Mouse (Mus musculus) liver, embryonic 12.5 days (tissue): ENCODE data around the gene Hdac11. TPM values are rescaled to one million over a fixed set of nuclear protein-coding genes. Genes with fewer than 3 reads are reported as not detected.

Source experiments
- ATAC-seq: fragments of 200-750 bp; cut with Nextera tagmentation; 2 replicates; pipeline ENCODE4 v1.8.0; 2017; ENCODE audit warnings: moderate number of reproducible peaks, mild to moderate bottlenecking, moderate library complexity
- H3K27ac ChIP-seq: fragments of 300-500 bp; sonication (generic); 2 replicates; pipeline ENCODE4 v1.5.1; 2016; ENCODE audit warnings: mild to moderate bottlenecking
- H3K27me3 ChIP-seq: fragments of 300-500 bp; sonication (generic); replicated peaks from 2 replicates; pipeline ENCODE4 v1.6.1; 2016; ENCODE audit warnings: mild to moderate bottlenecking, moderate library complexity
- H3K36me3 ChIP-seq: fragments of 300-500 bp; sonication (generic); 2 replicates; pipeline ENCODE4 v1.6.1; 2016; ENCODE audit warnings: mild to moderate bottlenecking, moderate library complexity
- H3K4me1 ChIP-seq: fragments of 300-500 bp; sonication (generic); 2 replicates; pipeline ENCODE4 v1.6.1; 2016
- H3K4me2 ChIP-seq: fragments of 300-500 bp; sonication (generic); 2 replicates; pipeline ENCODE4 v1.6.1; 2016; ENCODE audit warnings: mild to moderate bottlenecking, moderate library complexity
- H3K4me3 ChIP-seq: fragments of 300-500 bp; sonication (generic); 2 replicates; pipeline ENCODE4 v1.5.1; 2016; ENCODE audit warnings: mild to moderate bottlenecking, moderate library complexity
- H3K9ac ChIP-seq: fragments of 300-500 bp; sonication (generic); 2 replicates; pipeline ENCODE4 v1.6.1; 2016; ENCODE audit warnings: mild to moderate bottlenecking, moderate library complexity
- H3K9me3 ChIP-seq: fragments of 300-500 bp; sonication (generic); replicated peaks from 2 replicates; pipeline ENCODE4 v1.6.1; 2016; ENCODE audit warnings: mild to moderate bottlenecking, moderate library complexity
- WGBS: fragments of 180-500 bp; shearing (Covaris S2); methylation state at CpG from one replicate; pipeline ENCODE4 v1.1.7; 2016; ENCODE audit not compliant: insufficient replicate concordance; 5-methylcytosine and 5-hydroxymethylcytosine counted together
- polyA plus RNA-seq: library from polyadenylated mRNA; unstranded; fragments of >200 nt; fragmentation: Nextera tagmentation; extraction: Ambion mirVana; gene quantifications from 2 replicates; pipeline ENCODE4 v1.2.1, GENCODE M21; 2016

Hdac11 gene
- polyA plus RNA-seq, 1 experiment from 2014 or later, result 6.0 TPM

DNA sequence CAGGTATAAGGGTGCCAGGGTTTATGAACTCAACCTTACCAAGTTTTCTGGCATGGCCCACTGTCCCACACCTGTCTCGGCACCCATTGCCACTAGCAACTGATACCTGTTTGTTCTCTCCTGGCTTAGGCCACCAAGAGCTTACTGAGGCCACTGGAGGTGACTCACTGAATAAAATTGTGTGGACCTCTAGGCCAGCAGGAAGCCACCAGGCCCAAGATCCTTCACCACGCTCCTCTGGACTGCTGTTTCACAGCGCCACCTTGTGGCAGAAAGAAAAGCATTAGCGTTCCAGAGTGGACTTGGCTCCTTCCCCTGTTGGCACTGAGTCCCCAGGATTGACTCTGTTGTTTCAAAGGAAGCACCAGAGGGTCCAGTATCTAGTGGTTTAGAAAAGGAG is 16.6 kb upstream of the Hdac11 start:
- peaks cover 52% of the 10 kb centered on the region for H3K4me1 ChIP-seq

DNA sequence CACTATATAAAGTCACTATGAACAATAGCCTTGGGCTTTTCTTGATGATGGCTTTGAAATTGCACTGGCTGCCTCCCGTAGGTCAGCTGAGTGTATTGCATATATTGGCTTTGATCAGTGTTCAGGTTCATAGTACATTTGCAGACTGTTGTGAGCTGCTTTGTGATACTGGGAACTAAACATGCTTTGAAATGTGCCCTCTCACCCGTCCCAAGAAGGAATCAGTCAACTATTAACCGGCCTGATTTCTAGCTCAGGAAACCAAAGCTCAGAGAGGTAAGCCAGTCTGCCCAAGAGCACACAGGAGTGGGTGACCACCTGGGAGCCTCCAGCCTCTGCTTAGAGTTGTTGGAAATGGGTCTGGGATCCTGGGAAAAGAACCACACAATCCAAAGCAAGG is 11.4 kb upstream of the Hdac11 start:
- Histone ChIP-seq H3K27ac (no peak overlapping the region), H3K4me3 (no peak overlapping the region), H3K9ac (no peak overlapping the region), H3K4me2 (no peak overlapping the region), H3K9me3 (no peaks in the 10 kb centered on the region), H3K4me1 (peaks cover 34% of the 10 kb centered on the region), H3K36me3 (no peaks in the 10 kb centered on the region), H3K27me3 (peaks cover 52% of the 10 kb centered on the region)
- ATAC-seq, result no peak
- 67% methylated on average over 3 of the region's 3 CpGs for WGBS

More for the DNA sequence above, 16.6 kb upstream of the Hdac11 start:
- H3K36me3 ChIP-seq, result no peaks in the 10 kb centered on the region
- 22% methylated on average over 4 of the region's 4 CpGs for WGBS
- no peak overlapping the region for H3K4me3 ChIP-seq
- H3K27me3 ChIP-seq, result peaks cover 51% of the 10 kb centered on the region
- no peaks in the 10 kb centered on the region for H3K9me3 ChIP-seq
- no peak overlapping the region for H3K9ac ChIP-seq
- no peak overlapping the region; the same call in 1 of the 2 replicates for H3K27ac ChIP-seq
- H3K4me2 ChIP-seq, result no peak overlapping the region
- ATAC-seq, result peak; percentile 75

DNA sequence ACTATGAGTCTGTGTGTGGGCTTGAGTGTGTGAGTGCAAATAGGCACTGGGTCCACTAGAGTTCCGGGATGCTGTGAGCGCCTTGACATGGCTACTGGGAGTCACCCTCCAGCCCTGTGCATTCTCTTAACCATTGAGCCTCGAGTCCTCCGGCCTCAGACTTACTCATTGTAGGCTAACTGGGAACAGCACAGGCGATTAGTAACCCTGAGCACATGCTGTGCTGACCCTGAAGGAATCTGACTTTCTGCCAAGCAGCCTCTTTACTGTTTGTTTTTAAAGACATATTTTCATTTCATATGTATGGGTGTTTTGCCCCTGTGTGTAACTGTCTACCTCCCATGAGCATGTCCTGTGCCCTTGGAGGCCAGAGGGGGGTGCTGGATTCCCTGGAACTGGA is 10.9 kb upstream of the Hdac11 start:
- Histone ChIP-seq H3K4me3 (no peak overlapping the region), H3K27ac (no peak overlapping the region), H3K36me3 (no peaks in the 10 kb centered on the region), H3K27me3 (peaks cover 52% of the 10 kb centered on the region), H3K9ac (no peak overlapping the region), H3K9me3 (no peaks in the 10 kb centered on the region), H3K4me2 (no peak overlapping the region), H3K4me1 (peaks cover 29% of the 10 kb centered on the region)
- ATAC-seq, result no peak
- WGBS, result 65% methylated on average over 5 of the region's 5 CpGs

DNA sequence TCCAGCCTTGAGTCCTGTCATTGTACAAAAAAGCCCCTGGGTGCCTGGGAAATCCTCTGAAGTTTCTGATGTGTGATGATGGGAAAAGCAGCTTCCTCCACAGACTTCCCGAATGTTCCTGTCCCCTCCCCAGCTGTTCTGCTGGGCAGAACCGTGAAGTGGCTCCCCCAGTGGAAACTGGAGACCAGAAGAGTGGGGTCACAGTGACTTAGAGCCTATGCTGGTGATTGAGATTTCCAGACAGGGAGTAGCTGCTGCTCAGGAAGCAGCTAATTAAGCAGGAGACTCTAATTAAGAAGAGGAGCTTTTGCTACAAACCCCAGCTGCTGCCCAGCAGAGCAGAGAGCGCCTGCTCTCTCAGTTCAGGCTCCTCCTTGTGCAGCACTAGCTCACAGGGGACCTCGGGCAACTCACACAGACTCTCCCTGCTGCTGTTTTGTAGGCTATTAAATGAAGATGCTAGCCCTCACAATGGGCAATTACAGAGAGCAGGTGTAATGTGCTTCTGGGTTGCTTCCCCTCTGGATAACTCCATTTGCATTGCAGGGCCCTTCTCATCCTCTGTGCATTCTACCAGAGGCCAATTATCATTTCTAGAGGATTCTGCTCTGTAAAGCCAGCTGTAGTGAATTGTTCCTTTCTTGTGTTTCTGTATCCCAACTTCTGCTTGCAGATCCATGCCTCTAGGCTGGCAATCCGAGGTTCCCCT is 9.9 kb upstream of the Hdac11 start:
- Histone ChIP-seq H3K4me1 (peaks cover 32% of the 10 kb centered on the region), H3K36me3 (no peaks in the 10 kb centered on the region), H3K9ac (no peak overlapping the region), H3K4me3 (no peak overlapping the region), H3K4me2 (no peak overlapping the region), H3K27ac (no peak overlapping the region), H3K27me3 (peaks cover 60% of the 10 kb centered on the region), H3K9me3 (no peaks in the 10 kb centered on the region)
- no peak for ATAC-seq
- 35% methylated on average over 5 of the region's 5 CpGs for WGBS

DNA sequence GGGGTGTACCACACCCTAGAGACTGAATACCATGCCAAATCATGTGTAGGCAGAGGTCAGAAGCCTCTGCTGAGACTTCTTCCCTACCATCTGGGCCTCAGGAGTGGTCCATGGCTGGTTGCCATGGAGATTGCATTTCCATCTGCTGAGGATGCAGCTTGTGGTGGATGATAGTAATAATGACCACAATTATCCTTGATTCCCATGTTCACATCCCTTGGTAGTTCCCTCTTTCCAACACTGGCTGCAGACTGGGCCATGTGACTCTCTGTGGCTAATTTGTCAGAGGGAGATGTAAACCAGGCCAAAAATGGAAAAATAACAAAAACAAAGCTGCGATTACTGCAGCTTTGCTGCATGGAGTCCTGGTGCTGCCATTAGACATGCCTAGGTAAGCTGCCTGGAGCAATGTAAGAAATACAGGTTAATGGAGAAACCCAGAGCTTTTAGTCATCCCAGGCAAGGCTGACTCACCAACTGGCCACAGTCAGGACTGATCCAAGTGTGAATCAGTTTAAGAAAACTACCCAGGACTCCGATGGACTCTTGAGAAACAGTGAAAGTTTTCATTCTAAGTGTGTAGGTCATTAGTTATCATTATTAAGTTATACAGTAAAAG is 9.2 kb upstream of the Hdac11 start:
- no peak overlapping the region for H3K4me2 ChIP-seq
- no peak overlapping the region for H3K9ac ChIP-seq
- H3K36me3 ChIP-seq, result no peaks in the 10 kb centered on the region
- no peaks in the 10 kb centered on the region for H3K9me3 ChIP-seq
- no peak overlapping the region for H3K27ac ChIP-seq
- no peak for ATAC-seq
- peaks cover 65% of the 10 kb centered on the region for H3K27me3 ChIP-seq
- 78% methylated on average over 2 of the region's 2 CpGs for WGBS
- H3K4me3 ChIP-seq, result no peak overlapping the region
- H3K4me1 ChIP-seq, result peaks cover 32% of the 10 kb centered on the region

DNA sequence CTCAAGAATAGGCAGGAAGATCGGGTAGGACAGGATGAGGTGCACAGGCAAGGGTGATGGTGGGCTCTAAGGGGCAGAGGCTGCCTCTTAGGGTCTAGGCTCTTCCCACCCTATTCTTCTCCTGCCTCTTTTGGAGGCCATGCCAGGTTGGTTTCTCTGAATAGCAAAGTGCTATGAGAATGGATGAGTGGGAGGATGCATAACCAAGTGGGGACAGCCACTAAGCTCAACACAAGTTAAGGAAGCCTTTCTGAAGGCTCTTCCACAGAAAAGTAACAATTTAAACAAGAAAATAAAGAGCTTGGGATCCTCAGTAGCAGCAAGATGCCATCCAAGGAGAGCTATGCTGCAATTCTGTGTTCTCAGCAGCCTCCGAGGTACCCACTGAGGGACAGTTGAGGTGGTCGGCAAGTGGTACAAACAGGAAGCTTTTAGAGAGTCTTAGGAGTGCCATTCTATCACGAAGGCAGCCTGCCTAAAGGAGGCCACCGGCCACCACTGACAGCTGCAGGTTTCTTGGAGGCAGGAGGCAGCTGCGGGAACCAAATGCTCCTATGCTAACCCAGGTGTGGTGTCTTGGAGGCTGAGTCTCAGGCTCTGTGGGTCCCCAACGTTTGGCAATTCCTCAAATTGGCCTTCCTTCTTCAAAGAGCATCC is 3.4 kb upstream of the Hdac11 start:
- Histone ChIP-seq H3K9me3 (no peaks in the 10 kb centered on the region), H3K27me3 (peaks cover 39% of the 10 kb centered on the region), H3K9ac (peak overlapping the region; percentile 8; the same call in 1 of the 2 replicates), H3K4me1 (peaks cover 68% of the 10 kb centered on the region), H3K27ac (no peak overlapping the region), H3K4me3 (no peak overlapping the region), H3K4me2 (peak overlapping the region; percentile 49), H3K36me3 (peaks cover 2% of the 10 kb centered on the region)
- no peak for ATAC-seq
- 37% methylated on average over 7 of the region's 7 CpGs for WGBS

DNA sequence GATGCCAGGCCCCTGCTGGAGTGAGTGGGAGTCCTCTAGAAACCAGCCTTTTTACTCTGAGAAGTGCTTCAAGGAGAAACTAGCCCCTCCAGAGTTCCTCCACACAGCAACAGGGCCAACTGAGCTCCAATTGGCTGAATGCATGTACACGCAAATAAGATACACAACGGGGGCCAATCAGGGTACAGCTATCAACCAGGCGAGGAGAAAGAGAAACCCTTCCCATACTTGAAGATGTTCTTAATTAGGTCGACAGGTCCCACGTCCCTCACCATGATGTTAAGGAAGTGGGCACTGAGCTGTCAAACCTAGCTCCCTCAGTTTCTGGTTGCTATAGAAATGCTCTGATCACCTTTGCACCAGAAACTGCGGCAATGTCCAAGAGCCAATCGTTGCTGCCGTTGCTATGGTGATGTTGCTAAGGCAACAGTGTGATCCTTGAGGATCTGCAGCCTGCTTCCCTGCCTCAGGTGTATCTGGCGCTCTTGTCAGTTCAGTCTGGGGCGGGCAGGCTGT is 2.9 kb upstream of the Hdac11 start:
- no peak for ATAC-seq
- Histone ChIP-seq H3K9me3 (no peaks in the 10 kb centered on the region), H3K4me2 (peak overlapping the region; percentile 49), H3K4me1 (peaks cover 74% of the 10 kb centered on the region), H3K27me3 (peaks cover 39% of the 10 kb centered on the region), H3K4me3 (peak overlapping the region; percentile 29; the same call in 1 of the 2 replicates), H3K27ac (no peak overlapping the region), H3K36me3 (peaks cover 8% of the 10 kb centered on the region), H3K9ac (peak overlapping the region; percentile 8; the same call in 1 of the 2 replicates)
- WGBS, result 7% methylated on average over 10 of the region's 10 CpGs

DNA sequence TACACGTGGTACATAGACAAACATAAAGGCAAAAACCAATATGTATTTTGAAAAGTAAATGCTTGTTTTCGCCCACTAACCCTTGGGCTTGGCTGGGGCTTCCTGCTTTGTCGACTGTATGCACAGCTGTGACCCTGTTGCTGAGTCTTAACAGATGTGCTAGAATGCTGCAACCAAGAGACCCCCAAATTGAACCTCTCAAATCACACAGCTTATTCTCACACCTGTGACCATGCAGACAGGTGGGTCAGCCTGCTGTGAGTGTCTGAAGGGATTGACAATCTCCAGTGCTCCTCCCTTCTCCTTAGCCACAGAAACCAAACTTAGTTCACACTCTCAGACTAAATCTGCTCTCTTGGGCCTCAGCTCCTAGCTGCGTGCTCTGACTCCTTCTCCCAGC is 1.8 kb upstream of the Hdac11 start:
- no peaks in the 10 kb centered on the region for H3K9me3 ChIP-seq
- no peak overlapping the region for H3K4me3 ChIP-seq
- peaks cover 85% of the 10 kb centered on the region for H3K4me1 ChIP-seq
- H3K4me2 ChIP-seq, result no peak overlapping the region
- peaks cover 17% of the 10 kb centered on the region for H3K36me3 ChIP-seq
- no peak for ATAC-seq
- H3K27me3 ChIP-seq, result peaks cover 39% of the 10 kb centered on the region
- peak overlapping the region; percentile 83 for H3K27ac ChIP-seq
- 45% methylated on average over 4 of the region's 4 CpGs for WGBS
- H3K9ac ChIP-seq, result no peak overlapping the region

DNA sequence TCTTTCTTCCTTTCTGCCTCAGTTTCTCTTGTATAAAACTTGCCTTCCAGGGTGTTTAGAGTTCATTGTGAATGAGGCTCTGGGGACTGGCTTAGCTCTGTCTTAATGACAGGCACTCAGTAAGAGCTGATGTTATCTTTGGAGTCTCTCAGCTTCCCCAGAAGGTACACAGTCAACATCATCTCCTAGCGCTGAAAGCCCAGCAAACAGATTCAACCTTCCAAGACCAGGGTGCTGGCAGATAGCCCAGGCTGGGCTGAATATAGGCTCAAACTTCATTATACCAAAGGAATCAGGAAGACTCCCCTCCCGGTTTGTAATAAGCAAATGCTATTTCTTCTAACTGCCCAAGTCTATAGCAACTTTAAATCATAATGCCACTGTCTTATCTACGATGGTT is 1.2 kb upstream of the Hdac11 start:
- 56% methylated on average over 3 of the region's 3 CpGs for WGBS
- peaks cover 91% of the 10 kb centered on the region for H3K4me1 ChIP-seq
- no peak overlapping the region for H3K4me3 ChIP-seq
- peaks cover 21% of the 10 kb centered on the region for H3K36me3 ChIP-seq
- H3K27ac ChIP-seq, result peak overlapping the region; percentile 83
- no peak overlapping the region for H3K4me2 ChIP-seq
- peak overlapping the region; percentile 5; the same call in 1 of the 2 replicates for H3K9ac ChIP-seq
- H3K27me3 ChIP-seq, result peaks cover 39% of the 10 kb centered on the region
- H3K9me3 ChIP-seq, result no peaks in the 10 kb centered on the region
- ATAC-seq, result no peak

DNA sequence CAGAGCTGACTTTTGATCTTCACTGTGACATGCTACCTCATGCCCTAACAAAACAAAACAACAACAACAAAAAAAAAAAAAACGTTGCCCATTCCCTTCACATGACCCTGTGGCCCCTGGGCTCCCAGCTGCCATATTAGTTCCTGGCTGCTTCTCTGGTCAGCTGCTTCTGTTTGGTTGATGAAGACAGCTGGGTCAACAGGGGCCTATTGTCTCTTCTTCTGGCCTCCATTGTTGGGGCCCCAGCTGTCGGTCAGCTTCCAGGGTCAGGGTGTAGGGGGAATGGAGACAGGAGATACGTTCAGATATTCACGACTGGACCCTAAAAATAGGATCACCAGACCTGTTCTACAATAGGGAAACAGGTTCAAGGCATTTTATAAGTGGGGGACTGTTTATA is 403 bp upstream of the Hdac11 start:
- Histone ChIP-seq H3K9ac (peak overlapping the region; percentile 27), H3K36me3 (peaks cover 22% of the 10 kb centered on the region), H3K9me3 (no peaks in the 10 kb centered on the region), H3K4me3 (peak overlapping the region; percentile 71), H3K4me1 (peaks cover 96% of the 10 kb centered on the region), H3K4me2 (peak overlapping the region; percentile 89), H3K27ac (peak overlapping the region; percentile 83), H3K27me3 (peaks cover 35% of the 10 kb centered on the region)
- WGBS, result 20% methylated on average over 4 of the region's 4 CpGs
- no peak for ATAC-seq

DNA sequence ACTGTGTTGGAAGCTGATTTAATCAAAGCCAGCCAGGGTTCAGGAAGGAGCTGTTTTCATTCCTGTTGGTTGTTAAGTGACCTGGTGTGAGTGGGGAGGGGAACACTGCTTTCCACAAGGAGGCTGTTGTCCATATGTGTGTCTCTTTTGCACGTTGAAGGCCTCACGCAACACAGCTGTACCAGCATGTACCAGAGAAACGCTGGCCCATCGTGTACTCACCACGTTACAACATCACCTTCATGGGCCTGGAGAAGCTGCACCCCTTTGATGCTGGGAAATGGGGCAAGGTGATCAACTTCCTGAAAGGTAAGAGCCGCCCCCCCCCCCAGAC is 739 bp downstream of the Hdac11 start:
- peak overlapping the region; percentile 89 for H3K4me2 ChIP-seq
- no peaks in the 10 kb centered on the region for H3K9me3 ChIP-seq
- H3K36me3 ChIP-seq, result peaks cover 22% of the 10 kb centered on the region
- peak overlapping the region; percentile 86 for H3K9ac ChIP-seq
- H3K4me3 ChIP-seq, result peak overlapping the region; percentile 71
- peaks cover 96% of the 10 kb centered on the region for H3K4me1 ChIP-seq
- peak overlapping the region; percentile 99 for H3K27ac ChIP-seq
- no peak for ATAC-seq
- WGBS, result 39% methylated on average over 5 of the region's 6 CpGs
- H3K27me3 ChIP-seq, result peaks cover 24% of the 10 kb centered on the region

DNA sequence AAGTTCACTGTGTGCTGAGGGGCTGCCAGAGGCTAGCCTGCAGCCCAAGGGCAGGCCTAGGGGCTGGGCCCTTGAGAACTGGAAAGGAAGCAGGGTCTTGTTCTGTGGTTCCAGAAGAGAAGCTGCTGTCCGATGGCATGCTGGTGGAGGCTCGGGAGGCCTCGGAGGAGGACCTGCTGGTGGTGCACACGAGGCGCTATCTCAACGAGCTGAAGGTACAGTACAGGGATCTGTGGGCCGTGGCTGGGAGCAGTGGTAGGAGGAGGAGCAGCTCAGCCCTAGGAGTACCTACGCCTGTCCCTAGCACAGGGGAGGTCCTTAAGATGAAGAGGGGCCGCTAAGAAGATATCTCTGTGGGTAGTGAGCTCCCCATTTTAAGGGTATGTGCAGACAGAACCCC is 2.6 kb downstream of the Hdac11 start:
- ATAC-seq, result peak; percentile 38
- peak overlapping the region; percentile 71 for H3K4me3 ChIP-seq
- 47% methylated on average over 9 of the region's 9 CpGs for WGBS

More for the DNA sequence above, 2.6 kb downstream of the Hdac11 start:
- Histone ChIP-seq H3K27me3 (peaks cover 6% of the 10 kb centered on the region; the same call in 1 of the 2 replicates), H3K36me3 (peaks cover 26% of the 10 kb centered on the region), H3K9me3 (no peaks in the 10 kb centered on the region), H3K4me2 (peak overlapping the region; percentile 89), H3K9ac (peak overlapping the region; percentile 86), H3K27ac (peak overlapping the region; percentile 99), H3K4me1 (peaks cover 97% of the 10 kb centered on the region)
